Mouse (Mus musculus): Measurements from ENCODE around the gene Hsf4. TPM values are rescaled to one million over a fixed set of nuclear protein-coding genes. Genes with fewer than 3 reads are reported as not detected.
"Not testable (repeated sequence)": the region's sequence is repeated elsewhere in the genome, so short reads cannot be mapped to it uniquely, and the experiment has no call there.

Gene Hsf4
- total RNA-seq, 1 experiment from 2014 or later = 0.70 TPM

DNA sequence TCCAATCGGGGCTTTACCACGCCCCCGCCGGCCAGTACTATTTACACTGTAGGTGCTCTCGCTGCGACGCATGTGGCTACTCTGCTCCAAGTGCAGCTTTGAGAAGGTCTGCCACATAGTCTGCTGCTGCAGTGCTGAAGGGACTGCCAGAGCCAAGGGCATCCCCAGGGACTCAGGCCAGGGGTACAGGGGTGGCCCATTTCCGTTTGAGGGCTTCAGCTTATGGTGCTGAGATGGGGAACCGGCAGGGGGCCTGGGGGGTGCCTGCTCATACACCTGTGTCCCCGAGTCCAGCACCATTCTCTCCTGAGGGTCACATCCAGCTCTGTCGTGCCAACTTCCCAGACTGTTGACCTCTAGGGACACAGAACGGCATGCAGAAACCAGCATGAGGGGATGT, 15.9 kb downstream of the Hsf4 start:
- no peak for DNase-seq

GRCm38 (mm10) chr8:105286907-105287306, 17.3 kb downstream of the Hsf4 start:
- DNase-seq = no peak

- no peak for DNase-seq
Measured at GRCm38 (mm10) chr8:105288231-105288630, 18.6 kb downstream of the Hsf4 start.

- peak; percentile 96 for DNase-seq
Measured at GRCm38 (mm10) chr8:105288958-105289732, 19.5 kb downstream of the Hsf4 start.

GRCm38 (mm10) chr8:105289805-105290460, 20.3 kb downstream of the Hsf4 start, which contains the start of gene 4931428F04Rik:
4931428F04Rik (minus strand) TSS chr8:105289864.
- peak; percentile 82 for DNase-seq

GRCm38 (mm10) chr8:105290554-105291314, 21.1 kb downstream of the Hsf4 start:
- peak; percentile 96 for DNase-seq

DNA sequence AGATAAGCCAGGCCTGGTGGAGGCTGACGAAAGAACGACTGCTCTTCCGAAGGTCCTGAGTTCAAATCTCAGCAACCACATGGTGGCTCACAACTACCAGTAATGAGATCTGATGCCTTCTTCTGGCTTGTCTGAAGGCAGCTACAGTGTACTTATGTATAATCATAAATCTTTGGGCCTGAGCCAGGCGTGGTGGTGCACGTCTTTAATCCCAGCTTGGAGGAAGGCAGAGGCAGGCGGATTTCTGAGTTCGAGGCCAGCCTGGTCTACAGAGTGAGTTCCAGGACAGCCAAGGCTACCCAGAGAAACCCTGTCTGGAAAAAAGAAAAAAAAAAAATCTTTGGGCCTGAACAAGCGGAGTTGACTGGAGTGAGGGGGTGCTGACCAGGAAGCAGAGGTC, 21.8 kb downstream of the Hsf4 start:
- not testable (repeated sequence) for DNase-seq

DNA sequence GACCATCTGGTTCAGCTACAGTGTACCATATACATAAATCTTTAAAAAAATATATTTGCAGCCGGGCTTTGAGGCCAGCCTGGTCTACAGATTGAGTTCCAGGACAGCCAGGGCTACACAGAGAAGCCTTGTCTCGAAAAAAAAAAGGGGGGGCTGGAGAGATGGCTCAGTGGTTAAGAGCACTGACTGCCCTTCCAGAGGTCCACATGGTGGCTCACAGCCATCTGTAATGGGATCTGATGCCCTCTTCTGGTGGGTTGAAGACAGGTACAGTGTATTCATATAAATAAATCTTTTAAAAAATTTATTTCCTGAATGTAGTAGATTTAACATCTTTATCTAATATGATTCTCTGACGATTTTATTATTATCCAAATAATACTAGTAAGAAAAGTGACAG, 22.2 kb downstream of the Hsf4 start:
- DNase-seq = not testable (repeated sequence)

GRCm38 (mm10) chr8:105292471-105292870, 22.9 kb downstream of the Hsf4 start:
- no peak for DNase-seq

GRCm38 (mm10) chr8:105293405-105293804, 23.8 kb downstream of the Hsf4 start:
- DNase-seq = no peak

DNA sequence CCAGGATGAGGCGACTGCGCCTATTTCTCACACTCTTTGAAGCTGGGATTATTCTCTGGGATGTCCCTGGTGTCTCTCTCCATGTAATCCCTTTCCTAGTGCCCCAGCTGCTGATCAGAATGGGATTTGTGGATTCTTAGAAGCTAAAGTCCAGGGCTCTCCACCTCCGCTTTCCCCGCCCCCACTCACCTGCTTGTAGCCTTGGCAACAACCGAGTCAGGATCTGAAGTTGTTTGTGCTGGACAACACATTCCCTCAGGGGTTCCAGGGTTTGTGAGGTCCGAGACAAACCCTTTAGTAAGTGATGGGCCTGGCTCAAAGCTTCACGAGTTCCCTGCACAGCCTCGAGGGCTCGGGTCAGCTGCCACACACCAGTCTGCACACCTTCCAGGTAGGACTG, 25.2 kb downstream of the Hsf4 start:
- DNase-seq = no peak

DNA sequence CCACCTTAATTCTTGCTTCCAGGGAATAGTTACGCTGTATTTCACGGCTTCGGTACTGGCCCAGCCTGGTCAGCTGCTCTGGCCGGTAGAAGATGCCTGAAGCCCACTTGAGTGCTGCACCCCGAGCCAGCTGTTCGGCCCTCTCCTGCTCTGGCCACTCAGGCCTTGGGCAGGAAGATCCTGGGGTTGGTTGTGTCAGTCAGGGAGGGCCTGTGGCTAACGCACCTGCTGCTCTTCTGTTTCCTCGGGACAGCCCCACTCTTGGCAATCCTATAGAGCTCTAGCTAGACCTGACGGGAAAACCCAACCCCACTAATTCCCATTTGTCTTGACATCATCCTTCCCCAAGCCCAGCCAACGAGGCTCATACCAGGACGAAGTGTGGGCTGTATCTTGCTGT, 25.7 kb downstream of the Hsf4 start:
- no peak for DNase-seq

DNA sequence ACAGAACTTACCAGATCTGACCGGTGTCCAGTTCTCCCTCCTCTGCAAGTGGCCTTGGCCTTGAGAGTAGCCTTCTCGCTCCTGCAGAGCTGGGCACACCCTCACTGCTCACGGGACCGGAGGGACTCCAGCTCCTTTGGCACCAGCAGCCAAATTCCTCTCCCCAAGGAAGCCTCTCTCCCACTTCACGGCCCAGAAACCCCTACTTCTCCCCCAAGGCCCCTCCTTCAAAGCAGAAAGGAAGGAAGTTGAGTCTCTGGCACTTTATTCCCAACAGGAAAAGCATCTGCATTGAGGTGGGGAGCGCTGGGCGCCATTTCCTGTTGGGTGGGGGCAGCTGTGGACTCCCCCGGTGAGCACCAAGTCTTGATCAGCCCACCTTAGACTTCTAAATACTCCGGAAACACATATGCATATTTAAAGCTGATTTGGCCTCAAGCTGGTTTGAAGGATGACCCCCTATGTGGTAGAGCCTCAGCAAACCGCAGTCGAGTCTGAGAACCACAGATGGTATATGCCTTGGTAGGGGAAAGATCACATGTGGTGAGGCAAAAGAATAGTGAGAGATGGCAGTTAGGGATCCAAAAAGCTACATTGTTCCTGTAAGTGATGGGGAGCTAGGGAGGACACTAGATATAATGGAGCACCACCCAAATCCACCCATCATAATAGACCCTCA, 26.4 kb downstream of the Hsf4 start, which contains the start of gene Exoc3l:
Gene Exoc3l (minus strand): TSS at position 207 of the 679 bp plus-strand sequence.
- peak; percentile 80 for DNase-seq

DNA sequence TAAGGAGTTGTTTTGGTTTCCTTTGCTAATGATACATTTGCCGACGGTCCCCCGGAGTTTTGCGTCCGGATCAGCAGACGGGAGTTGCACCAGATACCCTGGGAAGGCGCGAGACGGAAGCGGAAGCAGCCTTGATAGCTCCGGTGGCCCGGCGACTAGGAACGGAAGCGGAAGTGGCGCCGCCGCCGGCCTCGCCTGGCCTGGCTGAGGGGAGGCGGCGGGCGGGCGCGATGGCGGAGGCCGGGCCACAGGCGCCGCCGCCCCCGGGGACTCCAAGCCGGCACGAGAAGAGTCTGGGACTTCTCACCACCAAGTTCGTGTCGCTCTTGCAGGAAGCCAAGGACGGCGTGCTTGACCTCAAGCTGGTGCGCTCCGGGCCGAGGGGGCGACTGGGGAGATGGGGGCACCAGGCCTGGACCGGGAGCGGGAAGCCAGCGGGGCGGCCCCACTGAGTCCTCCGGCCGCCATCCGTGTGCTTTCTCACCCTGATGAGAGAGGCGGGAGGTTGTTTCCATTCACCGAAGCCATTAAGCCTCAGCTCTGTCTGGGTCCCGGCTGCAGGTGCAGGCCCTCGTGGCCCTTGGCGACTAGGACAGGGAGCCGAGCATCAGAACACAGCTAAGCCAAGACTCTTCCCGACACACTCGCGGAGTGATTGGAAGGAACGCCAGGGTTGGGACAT, 28.1 kb downstream of the Hsf4 start, which contains the start of gene E2f4:
Gene E2f4 (plus strand): TSS at position 153 of the 682 bp plus-strand sequence.
- DNase-seq = peak; percentile 97

GRCm38 (mm10) chr8:105298351-105299252, 29.0 kb downstream of the Hsf4 start:
- no peak for DNase-seq

DNA sequence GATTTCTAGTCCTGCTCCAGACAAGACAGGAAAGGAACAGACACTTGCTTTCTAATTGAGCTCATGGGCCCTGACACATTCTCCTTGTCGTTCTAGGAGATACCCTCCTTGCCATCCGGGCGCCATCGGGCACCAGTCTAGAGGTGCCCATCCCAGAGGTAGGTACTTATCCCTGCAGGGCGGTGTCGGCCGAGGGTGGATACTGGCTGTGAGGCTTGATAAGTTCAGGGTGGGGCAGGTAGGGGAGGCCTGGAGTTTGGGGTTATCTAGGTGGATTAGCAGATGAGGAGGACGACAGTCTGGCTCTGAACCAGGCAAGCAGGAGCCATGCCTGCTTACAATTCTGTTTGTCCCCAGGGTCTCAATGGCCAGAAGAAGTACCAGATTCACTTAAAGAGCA, 30.4 kb downstream of the Hsf4 start:
- DNase-seq = no peak

- DNase-seq = no peak
Measured at GRCm38 (mm10) chr8:105303396-105303795, 33.8 kb downstream of the Hsf4 start.

DNA sequence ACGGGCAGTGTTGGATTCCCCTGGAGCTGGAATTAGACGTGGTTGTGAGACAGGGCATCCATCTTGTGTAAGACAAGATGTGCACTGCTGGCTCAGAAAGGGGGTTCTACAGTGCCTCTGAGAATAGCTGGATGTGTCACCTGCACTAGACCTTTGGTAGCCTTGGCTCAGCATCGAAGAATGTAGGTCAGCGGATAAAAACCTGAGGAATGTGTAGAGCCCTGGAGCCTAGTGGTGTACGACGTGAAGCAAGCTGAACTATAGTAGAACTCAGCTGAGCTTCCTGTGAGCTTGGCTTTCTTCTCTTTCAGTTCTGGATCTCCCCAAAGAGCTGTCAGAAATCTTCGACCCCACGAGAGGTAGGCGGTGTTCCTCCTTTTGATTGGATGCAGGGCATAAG, 34.3 kb downstream of the Hsf4 start:
- DNase-seq = no peak

DNA sequence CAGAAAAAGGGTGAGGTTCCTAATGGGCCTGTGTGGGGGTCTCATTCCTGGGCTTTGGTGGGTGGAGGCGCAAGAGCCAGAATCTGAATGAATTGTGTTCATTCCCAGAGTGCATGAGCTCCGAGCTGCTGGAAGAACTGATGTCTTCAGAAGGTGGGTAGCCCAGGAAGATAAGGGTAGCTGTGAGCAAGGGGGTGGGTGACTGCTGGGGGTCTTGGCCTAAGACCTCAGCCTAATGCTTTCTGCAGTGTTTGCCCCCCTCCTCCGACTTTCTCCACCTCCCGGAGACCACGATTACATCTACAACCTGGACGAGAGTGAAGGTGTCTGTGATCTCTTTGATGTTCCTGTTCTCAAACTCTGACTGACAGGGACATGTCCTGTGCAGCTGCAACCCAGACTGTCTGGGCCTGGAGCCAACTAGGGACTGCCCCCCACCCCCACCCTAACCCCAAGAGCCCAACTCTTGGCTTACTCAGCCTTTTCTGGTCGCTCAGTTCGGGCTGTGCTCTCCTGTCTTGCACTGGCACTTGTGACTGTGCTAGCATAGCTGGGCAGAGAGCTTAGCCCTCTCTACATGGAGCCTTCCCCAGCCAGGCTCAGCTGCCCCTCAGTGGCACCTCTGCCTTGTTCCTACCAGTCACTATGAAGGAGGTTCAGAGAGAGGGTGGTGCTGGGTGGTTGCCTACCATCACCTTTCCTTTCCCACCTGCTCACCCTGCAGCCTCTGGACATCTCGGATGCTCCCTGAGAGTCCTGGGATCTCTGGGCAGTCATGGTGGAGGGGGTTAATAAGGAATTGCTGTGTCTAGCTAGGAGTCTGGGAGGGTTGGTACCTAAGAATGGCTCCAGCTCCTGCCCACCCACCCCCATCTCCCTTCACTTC, 35.0 kb downstream of the Hsf4 start:
- DNase-seq = no peak
